Mouse (Mus musculus) megakaryocyte progenitor cell, adult 5-6 weeks (primary cell): ENCODE results near the gene Zfp69. TPM values are rescaled to one million over a fixed set of nuclear protein-coding genes. Genes with fewer than 3 reads are reported as not detected.

Experiments used
- ATAC-seq: replicated peaks from 2 replicates; pipeline ENCODE4 v1.8.0; 2016; ENCODE audit warnings: mild to moderate bottlenecking, moderate TSS enrichment, inconsistent platforms; ENCODE audit not compliant: poor library complexity
- total RNA-seq, 2 experiments: library from RNA; stranded (forward) in 1 of 2; stranded (reverse) in 1 of 2; fragments of 157-497, 149-512 nt in 1 of 2; fragments of 200-1000 nt in 1 of 2; gene quantifications; 2 replicates each; pipeline versions ENCODE4 v1.2.3 to v1.2.4; 2015 to 2017

The Zfp69 gene
- 2.1 and 3.0 TPM in 2 replicates for total RNA-seq (2015)
- 0.95 and 2.6 TPM in 2 replicates for total RNA-seq (2017)

DNA sequence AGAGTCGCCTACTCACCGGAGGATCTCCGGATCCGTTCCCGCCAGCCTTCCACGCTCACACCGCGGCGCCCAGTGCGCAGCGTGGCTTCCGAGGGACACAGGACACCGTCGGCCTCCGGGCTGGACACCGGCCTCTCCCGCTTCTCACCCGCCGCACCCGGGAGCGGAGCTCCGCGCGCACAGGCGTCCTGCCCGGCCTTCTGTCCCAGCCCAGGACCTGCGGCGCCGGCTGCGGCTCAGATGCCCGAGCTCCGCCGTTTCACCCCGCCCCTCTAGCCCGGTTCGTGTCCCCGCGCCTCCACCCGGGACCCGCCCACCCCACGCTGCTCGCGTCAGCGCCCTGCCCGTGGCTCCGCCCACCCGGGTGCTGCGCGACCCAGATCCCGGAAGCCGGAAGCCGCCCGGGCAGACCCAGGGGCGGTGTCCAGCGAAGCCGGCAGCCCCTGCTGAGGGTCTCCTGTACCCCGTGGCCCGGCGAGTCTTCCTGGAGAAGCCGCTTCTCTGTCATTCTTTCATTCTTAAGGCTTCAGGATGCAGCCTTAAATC lies at the start of gene Zfp69:
Gene Zfp69, minus strand, starts transcription at position 272 of the 546 bp plus-strand sequence.
- ATAC-seq: peak; percentile 75

- no peak for ATAC-seq
Measured at GRCm38 (mm10) chr4:121001042-121001441, 49.5 kb upstream of the Zfp69 start.

DNA sequence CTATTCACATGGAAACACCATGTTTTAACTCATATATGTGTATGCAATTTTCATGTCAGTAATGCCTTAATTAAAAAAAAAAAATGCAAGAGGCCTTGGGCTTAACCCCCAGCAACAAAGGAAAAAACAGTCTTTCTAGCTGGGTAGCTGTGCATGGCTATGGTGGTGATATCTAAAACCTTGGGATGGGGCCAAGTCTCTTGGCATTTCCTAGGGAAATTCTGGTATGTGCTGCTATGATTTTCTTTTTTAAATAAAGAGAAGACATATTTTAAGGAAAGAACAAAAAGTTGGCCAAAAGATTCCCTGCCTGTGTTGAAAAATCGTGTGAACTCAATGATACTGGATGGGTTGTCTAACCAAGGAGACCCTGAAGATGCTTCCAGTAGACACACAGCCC lies 44.4 kb upstream of the Zfp69 start:
- ATAC-seq: no peak

- ATAC-seq: peak; percentile 88
Measured at GRCm38 (mm10) chr4:120993025-120993424, 41.5 kb upstream of the Zfp69 start.

GRCm38 (mm10) chr4:120992284-120992683 lies 40.8 kb upstream of the Zfp69 start:
- ATAC-seq: no peak

DNA sequence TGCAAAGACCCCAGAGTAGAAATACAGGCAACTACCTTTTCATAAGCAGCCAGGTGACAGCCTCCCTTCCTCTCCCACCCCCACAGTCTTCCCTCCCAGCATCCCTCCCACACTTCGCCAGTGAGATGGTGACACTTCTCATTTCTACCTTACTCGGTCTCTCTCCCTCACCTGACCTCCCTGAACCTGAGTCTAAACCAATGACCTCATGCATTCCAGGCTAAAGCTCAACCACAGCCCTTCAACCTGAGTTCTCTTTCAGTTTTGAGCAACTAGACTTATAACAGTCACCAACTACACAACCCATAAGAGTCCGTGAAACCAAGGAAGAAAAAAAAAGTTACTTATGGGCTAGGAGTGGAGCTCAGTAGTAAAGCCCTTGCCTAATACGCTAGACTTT lies 35.8 kb upstream of the Zfp69 start:
- no peak for ATAC-seq

DNA sequence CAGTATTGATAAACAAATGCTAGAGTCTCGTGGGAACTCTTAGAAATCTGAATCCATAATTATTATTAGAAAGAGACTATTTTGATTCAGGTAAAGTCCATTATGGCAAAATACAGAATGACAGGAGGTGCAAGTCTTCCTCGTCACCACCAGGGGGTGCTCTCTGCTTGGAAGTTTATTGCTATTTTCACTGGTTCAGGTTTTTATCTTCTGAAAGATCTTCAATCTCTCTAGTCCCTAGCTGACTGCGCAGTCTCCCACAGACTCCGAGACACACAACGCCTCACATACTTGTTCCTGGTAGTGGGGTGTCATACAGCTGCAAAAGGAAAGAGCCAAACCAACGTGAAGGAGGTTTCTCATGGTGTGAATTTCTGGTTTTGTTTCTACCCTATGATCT lies 34.9 kb upstream of the Zfp69 start:
- peak; percentile 92 for ATAC-seq

- no peak for ATAC-seq
Measured at GRCm38 (mm10) chr4:120978221-120978620, 26.7 kb upstream of the Zfp69 start.

DNA sequence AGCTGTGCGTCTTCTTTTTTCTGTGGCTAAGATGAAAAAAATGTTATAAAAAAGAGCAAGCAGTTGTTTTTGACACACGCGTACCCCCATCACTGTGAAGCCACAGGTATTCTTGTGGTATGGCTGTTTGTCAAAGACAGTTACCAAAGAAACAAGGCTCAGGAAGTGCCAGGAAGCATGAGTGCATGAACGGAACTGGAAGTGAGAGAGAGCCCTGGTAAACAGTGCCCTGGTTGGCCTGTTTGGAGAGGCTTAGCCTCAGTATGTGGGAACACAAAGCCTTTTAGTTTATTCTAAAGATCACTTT lies 23.9 kb upstream of the Zfp69 start:
- peak; percentile 72 for ATAC-seq

DNA sequence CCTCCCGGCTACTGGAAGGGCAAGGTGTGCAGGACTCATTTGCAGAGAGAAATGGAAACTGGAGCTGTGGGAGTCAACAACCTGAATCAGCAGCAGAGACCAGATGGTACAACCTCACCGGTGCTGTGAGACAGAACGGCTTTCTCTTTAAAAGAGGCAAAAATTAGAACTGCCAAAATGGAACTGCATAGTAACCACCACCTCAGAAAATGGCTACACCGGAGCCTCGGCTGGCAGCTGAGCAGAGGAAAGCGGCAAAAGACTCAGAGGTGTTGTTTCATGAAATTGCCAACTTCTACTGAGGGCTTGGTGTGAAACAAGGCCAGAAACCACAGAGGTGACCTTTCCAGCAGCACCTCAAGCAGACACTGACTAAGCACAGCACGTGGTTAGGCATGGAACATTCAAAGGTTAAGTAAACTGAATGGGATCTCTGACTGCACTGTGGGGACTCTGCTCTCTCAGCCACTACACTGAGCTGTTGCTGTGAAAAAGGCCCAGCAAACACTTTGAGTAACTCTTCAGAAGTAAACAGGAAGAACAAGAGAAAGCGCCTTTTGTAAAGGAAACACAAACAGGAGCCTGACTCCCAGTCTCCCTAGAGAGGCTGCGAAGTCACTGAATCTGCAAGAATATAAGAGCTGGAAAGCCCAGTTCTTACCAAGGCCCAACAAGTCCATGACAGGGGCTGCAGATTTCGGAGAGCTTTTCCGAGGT lies 23.4 kb upstream of the Zfp69 start:
- peak; percentile 14; the same call in 1 of the 2 replicates for ATAC-seq

DNA sequence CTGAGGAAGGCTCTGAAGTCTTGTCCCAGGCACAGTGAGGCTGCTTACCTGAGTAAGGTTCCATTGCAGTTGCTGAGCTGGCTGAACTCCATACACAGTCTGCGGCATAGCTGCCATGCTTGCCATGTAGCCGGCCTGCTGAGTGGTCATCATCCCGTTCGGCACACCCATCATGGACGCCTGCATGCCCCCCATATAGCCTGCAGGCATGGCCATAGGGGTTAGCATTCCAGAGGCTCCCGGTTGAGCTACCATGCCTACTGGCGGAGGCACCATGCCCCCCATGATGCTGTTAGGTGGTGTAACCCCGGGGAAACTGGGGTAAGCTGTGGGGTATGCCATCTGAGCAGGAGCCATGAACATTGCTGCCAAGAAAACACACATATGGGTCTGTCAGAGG lies 20.3 kb upstream of the Zfp69 start:
- ATAC-seq: no peak

DNA sequence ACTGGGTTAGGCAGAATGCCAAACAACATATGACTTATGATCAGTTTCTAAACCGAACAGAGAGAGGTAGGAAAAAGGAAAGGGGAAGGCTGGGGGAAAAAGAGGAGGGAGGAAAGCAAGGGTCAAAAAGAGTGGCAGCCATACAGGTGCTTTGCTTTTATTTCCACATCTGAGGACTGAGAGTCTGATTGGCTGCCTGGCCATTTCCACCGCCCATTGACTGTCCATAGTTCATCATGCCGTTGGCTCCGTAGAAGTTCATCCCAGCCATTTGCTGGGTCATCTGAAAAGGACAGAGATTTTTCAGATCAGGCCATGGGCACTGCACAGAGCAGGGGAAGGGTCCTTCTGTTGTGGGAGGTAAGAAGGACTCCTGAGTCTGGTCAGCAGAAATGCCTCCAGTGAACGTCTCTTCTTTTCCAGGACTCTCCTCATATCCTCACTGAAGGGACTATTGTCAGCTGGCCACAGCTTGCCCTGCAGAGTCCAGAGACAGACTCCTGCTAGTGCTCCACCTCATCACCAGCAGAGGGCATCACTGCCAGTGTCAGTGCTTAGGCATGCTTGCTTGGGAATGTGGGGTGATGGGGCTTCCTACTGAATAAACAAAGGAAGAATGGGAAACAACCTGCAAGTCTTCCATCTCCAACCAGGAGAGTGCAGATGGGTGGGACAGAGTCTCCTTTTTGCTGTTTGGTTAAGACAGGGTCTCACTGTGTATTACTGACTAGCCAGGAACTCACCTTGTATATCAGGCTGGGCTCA lies 18.1 kb upstream of the Zfp69 start:
- peak; percentile 81 for ATAC-seq

DNA sequence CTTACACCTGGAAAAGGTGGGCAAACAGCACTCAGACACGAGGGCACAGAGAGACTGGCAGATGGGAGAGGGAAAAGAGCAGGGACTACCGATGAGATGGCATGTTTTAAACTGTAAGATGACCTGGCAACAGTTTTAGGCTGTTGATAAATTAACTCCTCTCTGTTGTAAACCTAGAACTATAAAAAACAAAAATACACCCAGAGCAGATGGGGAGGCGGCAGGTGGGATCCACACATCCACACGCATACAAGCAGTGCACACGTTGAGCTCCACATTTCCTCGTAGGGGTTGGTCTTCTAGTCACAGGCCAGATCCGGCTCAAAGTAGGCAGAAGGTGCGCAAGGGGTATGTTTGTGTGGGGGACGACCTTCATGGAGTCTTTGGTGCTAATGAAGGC lies 17.0 kb upstream of the Zfp69 start:
- no peak for ATAC-seq

DNA sequence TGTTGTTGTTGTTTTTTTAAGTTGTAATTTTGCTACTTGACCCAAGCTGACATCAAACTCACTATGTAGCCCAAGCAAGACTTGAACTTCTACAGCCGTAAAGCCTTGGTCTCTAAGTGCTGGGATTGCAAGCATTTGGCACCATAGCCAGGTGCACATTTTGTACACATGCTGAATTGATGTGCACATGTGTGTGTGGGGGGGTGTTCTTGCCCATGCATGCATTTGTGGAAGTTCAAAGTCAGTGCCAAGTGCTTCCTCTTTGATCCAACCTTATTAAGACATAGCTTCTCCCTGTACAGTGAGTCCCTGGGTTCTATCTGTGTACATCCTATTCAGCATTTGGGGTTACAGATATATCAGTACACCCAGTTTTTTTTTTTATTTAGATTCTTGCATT lies 4.1 kb upstream of the Zfp69 start:
- ATAC-seq: no peak

- no peak for ATAC-seq
Measured at GRCm38 (mm10) chr4:120953667-120954066, 2.2 kb upstream of the Zfp69 start.

- ATAC-seq: peak; percentile 62
Measured at GRCm38 (mm10) chr4:120953038-120953437, 1.5 kb upstream of the Zfp69 start.

GRCm38 (mm10) chr4:120952163-120952562 lies 664 bp upstream of the Zfp69 start:
- ATAC-seq: peak; percentile 38

GRCm38 (mm10) chr4:120950763-120951427 lies 604 bp downstream of the Zfp69 start:
- no peak for ATAC-seq

- ATAC-seq: no peak
Measured at GRCm38 (mm10) chr4:120948938-120949337, 2.6 kb downstream of the Zfp69 start.

DNA sequence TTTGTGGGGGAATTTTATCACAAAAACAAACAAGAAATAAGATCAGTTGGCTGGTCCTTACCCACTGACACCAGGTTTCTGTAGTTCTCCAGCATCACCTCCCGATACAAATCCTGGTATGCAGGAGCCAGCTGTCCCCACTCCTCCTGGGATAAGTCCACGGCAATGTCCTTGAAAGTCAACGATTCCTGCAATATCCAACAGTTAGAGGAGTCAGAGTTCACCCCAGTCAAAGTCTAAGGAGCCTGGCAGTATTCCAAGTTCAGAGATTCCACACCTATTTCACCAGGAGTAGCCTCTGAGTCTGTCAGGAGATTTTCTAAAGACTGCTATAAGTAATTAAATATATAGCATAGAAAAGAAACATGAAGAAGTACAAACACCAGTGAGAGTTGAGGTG lies 16.5 kb downstream of the Zfp69 start:
- ATAC-seq: no peak

GRCm38 (mm10) chr4:120930736-120931135 lies 20.8 kb downstream of the Zfp69 start:
- ATAC-seq: no peak

- ATAC-seq: no peak
Measured at GRCm38 (mm10) chr4:120928686-120929085, 22.8 kb downstream of the Zfp69 start.
